Mouse (Mus musculus) hindbrain, embryonic 15.5 days (tissue): ENCODE results near the gene Wnk2. TPM values are rescaled to one million over a fixed set of nuclear protein-coding genes. Genes with fewer than 3 reads are reported as not detected.

ENCODE experiments used
- ATAC-seq: fragments of 200-750 bp; cut with Nextera tagmentation; 2 replicates; pipeline ENCODE4 v1.8.0; 2017; ENCODE audit warnings: low read depth, moderate number of reproducible peaks, moderate TSS enrichment; ENCODE audit not compliant: low FRiP score
- H3K27ac ChIP-seq: fragments of 300-500 bp; sonication (generic); replicated peaks from 2 replicates; pipeline ENCODE4 v1.5.1; 2015; ENCODE audit warnings: mild to moderate bottlenecking, inconsistent platforms
- H3K27me3 ChIP-seq: fragments of 300-500 bp; sonication (generic); 2 replicates; pipeline ENCODE4 v1.6.1; 2015; ENCODE audit warnings: control low read depth, inconsistent platforms
- H3K36me3 ChIP-seq: fragments of 300-500 bp; sonication (generic); 2 replicates; pipeline ENCODE4 v1.6.1; 2015; ENCODE audit warnings: control low read depth, inconsistent platforms
- H3K4me1 ChIP-seq: fragments of 300-500 bp; sonication (generic); replicated peaks from 2 replicates; pipeline ENCODE4 v1.6.1; 2015; ENCODE audit warnings: control low read depth, inconsistent platforms
- H3K4me2 ChIP-seq: fragments of 300-500 bp; sonication (generic); 2 replicates; pipeline ENCODE4 v1.6.1; 2015; ENCODE audit warnings: moderate library complexity, mild to moderate bottlenecking, inconsistent platforms
- H3K4me3 ChIP-seq: fragments of 300-500 bp; sonication (generic); 2 replicates; pipeline ENCODE4 v1.5.1; 2015; ENCODE audit warnings: mild to moderate bottlenecking, inconsistent platforms
- H3K9ac ChIP-seq: fragments of 300-500 bp; sonication (generic); 2 replicates; pipeline ENCODE4 v1.6.1; 2015; ENCODE audit warnings: inconsistent platforms
- H3K9me3 ChIP-seq: fragments of 300-500 bp; sonication (generic); 2 replicates; pipeline ENCODE4 v1.6.1; 2016; ENCODE audit warnings: control low read depth, inconsistent platforms
- WGBS: fragments of 180-500 bp; shearing (Covaris S2); methylation state at CpG from one replicate; pipeline ENCODE4 v1.1.7; 2015; 5-methylcytosine and 5-hydroxymethylcytosine counted together
- polyA plus RNA-seq: library from polyadenylated mRNA; unstranded; fragments of >200 nt; fragmentation: Nextera tagmentation; extraction: Ambion mirVana; gene quantifications from 2 replicates; pipeline ENCODE4 v1.2.1, GENCODE M21; 2015

Gene Wnk2
- polyA plus RNA-seq, 1 experiment from 2014 or later = 23.2 TPM

DNA sequence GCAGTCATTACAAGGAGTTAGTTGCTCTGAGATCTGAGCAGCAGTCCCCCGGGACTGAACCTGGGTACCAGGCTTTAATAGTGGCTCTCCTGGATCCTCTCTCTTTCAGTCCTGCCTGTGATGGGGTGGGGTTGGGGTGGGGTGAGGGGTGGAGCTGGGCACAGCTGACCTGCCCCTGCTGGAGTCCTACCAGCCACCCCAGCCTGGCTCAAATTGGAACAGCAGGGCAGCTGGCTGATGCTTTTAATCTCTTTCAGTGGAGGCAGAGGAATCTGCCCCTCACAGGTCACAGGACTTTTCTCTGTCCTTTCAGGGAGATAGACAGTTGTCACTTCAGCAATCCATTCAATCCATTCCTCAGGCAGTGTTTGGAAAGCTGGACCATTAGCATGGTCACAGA is 122.3 kb downstream of the Wnk2 start:
- no peak overlapping the region for H3K4me3 ChIP-seq
- H3K9me3 ChIP-seq = no peaks in the 10 kb centered on the region
- WGBS = 0% methylated on average over 1 of the region's 1 CpGs
- H3K4me1 ChIP-seq = peaks cover 8% of the 10 kb centered on the region
- H3K27ac ChIP-seq = no peak overlapping the region
- ATAC-seq = no peak
- no peaks in the 10 kb centered on the region for H3K36me3 ChIP-seq
- no peak overlapping the region for H3K9ac ChIP-seq
- H3K4me2 ChIP-seq = no peak overlapping the region
- H3K27me3 ChIP-seq = 0 out of 2 replicates have a peak, but pooled peaks cover 3% of the 10 kb centered on the region

DNA sequence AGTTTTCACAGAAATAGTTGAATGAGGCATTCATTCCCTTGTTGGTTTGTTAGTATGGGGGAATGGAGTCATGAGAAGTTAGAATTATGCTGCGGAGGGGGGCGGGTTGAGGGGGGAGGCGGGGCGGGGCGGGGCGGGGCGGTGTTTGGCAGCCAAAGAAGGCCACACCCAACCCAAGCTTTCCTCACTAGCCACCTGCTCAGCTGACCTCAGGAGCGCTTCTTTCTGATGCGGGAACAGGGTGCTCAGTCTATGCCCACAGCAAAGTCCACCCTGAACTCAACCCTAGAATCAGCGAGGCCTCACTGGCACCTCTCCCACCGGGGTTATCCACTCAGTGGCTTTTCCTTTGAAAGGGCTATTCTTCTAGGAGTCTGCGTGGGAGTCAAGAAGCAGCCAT is 123.1 kb downstream of the Wnk2 start:
- WGBS = 11% methylated on average over 12 of the region's 12 CpGs
- Histone ChIP-seq H3K9ac (no peak overlapping the region), H3K4me2 (no peak overlapping the region), H3K4me3 (no peak overlapping the region), H3K27me3 (0 out of 2 replicates have a peak, but pooled peaks cover 3% of the 10 kb centered on the region), H3K36me3 (no peaks in the 10 kb centered on the region), H3K4me1 (peaks cover 8% of the 10 kb centered on the region), H3K9me3 (no peaks in the 10 kb centered on the region), H3K27ac (no peak overlapping the region)
- no peak for ATAC-seq

DNA sequence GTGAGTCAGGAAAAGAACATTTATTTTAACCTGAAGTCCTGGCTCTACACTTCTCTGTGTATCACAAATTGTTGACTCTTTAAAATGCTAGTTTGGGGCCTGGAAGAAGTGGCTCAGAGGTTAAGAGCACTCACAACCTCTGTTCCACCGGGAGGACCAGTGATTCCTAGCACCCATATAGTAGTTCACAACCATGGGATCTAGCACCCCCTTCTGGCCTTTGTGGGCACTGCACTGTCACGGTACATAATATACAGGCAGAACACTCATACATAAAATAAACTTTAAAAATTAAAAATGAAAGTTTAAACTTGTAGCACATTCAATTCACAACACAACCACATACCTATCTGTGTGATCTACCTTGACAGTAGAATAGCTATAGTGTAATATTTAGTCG is 126.1 kb downstream of the Wnk2 start:
- Histone ChIP-seq H3K4me1 (peaks cover 10% of the 10 kb centered on the region), H3K9me3 (no peaks in the 10 kb centered on the region), H3K4me2 (no peak overlapping the region), H3K27me3 (0 out of 2 replicates have a peak, but pooled peaks cover 3% of the 10 kb centered on the region), H3K36me3 (no peaks in the 10 kb centered on the region), H3K4me3 (no peak overlapping the region), H3K27ac (no peak overlapping the region), H3K9ac (no peak overlapping the region)
- no peak for ATAC-seq
- WGBS = 65% methylated on average over 3 of the region's 3 CpGs

DNA sequence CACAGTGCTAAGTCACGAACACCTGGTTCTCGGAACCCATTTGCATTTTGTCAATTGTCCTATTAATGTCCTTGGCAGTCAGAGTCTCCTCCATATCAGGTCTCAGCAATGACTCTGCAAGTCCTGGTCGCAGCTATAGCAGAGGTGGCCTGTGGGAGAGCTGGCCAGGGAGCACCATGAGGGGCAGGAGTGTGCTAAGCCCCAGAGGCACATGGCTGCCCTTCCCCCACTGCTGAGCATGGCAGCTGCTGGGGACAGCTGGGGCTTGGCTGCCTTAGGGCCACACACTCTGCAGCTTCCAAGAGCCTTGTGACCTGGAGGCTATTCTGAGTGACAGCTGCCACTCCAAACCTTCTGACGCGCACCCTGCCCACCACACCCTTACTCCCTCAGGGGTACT is 127.7 kb downstream of the Wnk2 start:
- Histone ChIP-seq H3K36me3 (no peaks in the 10 kb centered on the region), H3K9ac (no peak overlapping the region), H3K9me3 (no peaks in the 10 kb centered on the region), H3K4me3 (no peak overlapping the region), H3K4me1 (peaks cover 21% of the 10 kb centered on the region), H3K27ac (no peak overlapping the region), H3K27me3 (0 out of 2 replicates have a peak, but pooled peaks cover 3% of the 10 kb centered on the region), H3K4me2 (no peak overlapping the region)
- ATAC-seq = no peak
- 46% methylated on average over 5 of the region's 5 CpGs for WGBS

DNA sequence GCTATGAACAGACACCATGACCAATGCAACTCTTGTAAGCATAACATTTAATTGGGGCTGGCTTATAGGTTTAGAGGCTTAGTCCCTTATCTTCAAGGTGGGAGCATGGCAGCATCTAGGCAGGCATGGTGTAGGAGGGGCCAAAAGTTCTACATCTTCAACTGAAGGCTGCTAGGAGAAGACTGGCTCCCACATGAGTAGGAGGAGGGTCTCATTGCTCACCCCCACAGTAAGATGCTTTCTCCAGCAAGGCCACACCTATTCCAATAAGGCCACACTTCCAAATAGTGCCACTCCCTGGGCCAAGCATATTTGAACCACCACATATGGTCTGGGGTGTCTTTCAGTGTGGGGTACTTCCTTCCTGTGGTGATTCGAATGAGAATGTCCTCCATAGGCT is 130.4 kb downstream of the Wnk2 start:
- Histone ChIP-seq H3K4me3 (no peak overlapping the region), H3K27me3 (no peaks in the 10 kb centered on the region), H3K4me2 (no peak overlapping the region), H3K9me3 (no peaks in the 10 kb centered on the region), H3K27ac (no peak overlapping the region), H3K36me3 (no peaks in the 10 kb centered on the region), H3K4me1 (peaks cover 21% of the 10 kb centered on the region), H3K9ac (no peak overlapping the region)
- WGBS = 97% methylated on average over 1 of the region's 1 CpGs
- no peak for ATAC-seq

DNA sequence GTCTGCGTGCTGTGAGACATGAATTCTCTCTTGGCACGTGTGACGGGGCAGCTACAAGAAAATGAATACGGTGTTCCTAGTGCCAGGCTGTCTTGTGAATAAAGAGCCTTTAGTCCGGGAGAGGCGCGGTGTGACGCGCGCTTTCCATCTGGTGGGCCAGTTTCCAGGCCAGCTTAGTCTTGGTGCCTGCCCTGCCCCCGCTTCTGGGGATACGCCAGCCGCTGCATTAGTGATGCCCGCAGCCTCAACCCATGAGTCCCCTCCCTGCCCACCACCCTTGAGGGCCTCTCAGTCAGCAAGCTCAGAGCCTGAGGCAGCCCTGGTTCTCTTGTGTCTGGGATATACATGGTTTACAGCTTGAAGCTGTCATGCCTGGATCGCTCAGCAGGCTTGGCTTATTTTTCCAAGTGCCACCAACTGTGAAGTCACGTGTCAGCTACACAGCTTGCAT is 131.5 kb downstream of the Wnk2 start:
- Histone ChIP-seq H3K4me2 (peak overlapping the region; percentile 54), H3K9ac (peak overlapping the region; percentile 27; the same call in 1 of the 2 replicates), H3K27ac (peak overlapping the region; percentile 88), H3K9me3 (no peaks in the 10 kb centered on the region), H3K36me3 (no peaks in the 10 kb centered on the region), H3K4me1 (peaks cover 21% of the 10 kb centered on the region), H3K27me3 (no peaks in the 10 kb centered on the region), H3K4me3 (peak overlapping the region; percentile 19)
- ATAC-seq = peak; percentile 94
- WGBS = 1% methylated on average over 16 of the region's 16 CpGs

DNA sequence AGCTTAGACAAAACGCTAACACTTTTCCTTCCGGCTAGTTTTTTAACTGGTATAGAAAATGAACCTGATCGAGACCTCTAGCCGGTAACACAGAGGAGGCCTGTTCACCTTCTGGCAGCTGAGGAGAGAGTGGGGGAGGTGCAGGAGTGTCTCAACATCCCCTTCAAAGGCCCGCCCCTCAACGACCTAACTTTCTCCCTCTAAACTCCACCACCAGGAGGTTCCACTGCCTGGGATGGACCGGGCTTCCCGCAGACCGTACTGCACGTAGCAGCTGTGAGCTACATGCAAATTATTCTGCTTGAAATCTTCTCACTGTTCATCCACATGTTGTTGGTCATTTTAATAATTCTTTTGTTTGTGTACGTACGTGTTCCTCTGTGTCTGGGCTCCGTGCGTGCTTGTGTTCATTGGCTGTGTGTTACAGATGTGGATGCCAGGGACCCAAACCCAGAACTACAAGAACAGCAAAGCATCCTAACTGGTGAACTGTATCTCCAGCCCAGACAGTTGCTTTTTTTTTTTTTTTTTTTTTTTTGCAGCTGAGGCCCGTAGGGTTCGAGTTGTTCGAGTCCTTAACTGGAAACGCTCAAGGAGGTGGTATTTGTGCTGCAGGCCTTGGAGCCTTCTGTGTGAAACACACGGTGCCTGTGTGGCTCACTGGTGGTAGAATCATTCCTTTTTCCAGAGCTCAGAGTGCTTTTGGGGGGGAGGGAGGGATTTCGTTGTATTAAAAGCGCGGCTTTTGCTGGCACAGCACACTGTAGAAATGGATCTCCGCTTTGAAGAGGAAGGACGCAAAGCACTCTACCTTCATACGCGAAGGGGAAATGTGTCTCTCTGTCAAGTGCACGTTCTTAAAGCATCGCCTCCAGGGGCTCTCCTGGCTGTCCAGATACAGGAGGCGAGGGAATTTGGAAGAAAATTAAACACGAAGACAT is 132.2 kb downstream of the Wnk2 start:
- no peaks in the 10 kb centered on the region for H3K9me3 ChIP-seq
- peak overlapping the region; percentile 54 for H3K4me2 ChIP-seq
- peak overlapping the region; percentile 27; the same call in 1 of the 2 replicates for H3K9ac ChIP-seq
- WGBS = 3% methylated on average over 30 of the region's 30 CpGs
- no peaks in the 10 kb centered on the region for H3K36me3 ChIP-seq
- peak overlapping the region; percentile 88 for H3K27ac ChIP-seq
- H3K4me3 ChIP-seq = peak overlapping the region; percentile 19
- peaks cover 21% of the 10 kb centered on the region for H3K4me1 ChIP-seq
- H3K27me3 ChIP-seq = no peaks in the 10 kb centered on the region
- ATAC-seq = peak; percentile 71

DNA sequence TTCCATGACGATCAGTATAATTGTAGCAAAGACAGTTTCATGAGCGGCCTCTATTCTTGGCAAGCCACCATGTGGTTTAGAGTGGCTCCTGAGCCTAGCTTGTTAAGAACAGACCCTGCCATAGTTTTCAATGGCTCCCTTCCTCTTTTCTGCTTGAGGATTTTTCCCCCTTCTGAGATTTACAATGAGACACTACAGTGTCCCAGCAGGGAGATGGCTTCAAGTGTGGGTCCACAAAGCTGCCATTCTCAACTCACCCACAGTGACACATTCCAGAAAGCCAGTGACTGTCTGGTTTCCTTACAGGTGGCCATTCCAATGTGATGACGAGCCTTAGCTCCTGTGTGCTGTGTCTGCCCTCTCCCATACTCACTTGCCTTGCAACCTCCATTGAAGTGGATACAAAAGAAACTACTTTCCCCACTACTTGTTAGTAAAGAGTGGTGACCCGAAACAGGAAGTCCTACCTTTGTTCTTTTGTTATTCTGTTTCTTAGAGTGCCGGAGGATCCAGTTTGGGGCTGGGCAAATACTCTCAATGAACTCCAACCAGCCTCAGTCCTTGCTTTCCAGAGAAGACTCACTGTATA is 134.5 kb downstream of the Wnk2 start:
- Histone ChIP-seq H3K36me3 (no peaks in the 10 kb centered on the region), H3K27me3 (no peaks in the 10 kb centered on the region), H3K4me2 (no peak overlapping the region), H3K9me3 (no peaks in the 10 kb centered on the region), H3K9ac (no peak overlapping the region), H3K27ac (no peak overlapping the region), H3K4me1 (peaks cover 21% of the 10 kb centered on the region), H3K4me3 (no peak overlapping the region)
- WGBS = 25% methylated on average over 5 of the region's 5 CpGs
- ATAC-seq = no peak

DNA sequence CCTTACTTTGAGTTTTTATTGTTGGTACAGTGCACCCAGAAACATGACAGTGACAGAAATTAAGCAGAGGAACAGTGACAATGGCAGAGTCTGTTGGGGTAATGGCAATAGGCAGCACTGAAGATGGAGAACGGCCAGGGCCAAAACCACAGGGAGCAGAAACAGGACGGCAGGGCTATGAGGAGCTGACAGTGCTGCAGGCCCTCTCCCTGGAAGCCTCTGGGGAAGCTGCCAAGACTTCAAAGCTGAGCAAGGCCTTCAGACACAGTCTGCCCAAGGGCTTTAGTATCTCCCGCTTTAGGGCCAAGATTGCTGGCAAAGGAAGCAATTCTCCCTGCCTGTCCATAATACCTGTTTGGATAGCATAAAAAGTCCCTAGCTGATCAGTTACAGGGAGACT is 146.1 kb downstream of the Wnk2 start:
- H3K27ac ChIP-seq = no peak overlapping the region
- H3K9me3 ChIP-seq = no peaks in the 10 kb centered on the region
- no peaks in the 10 kb centered on the region for H3K4me1 ChIP-seq
- 43% methylated on average over 3 of the region's 3 CpGs for WGBS
- peak; percentile 38; the same call in 1 of the 2 replicates for ATAC-seq
- no peak overlapping the region for H3K4me2 ChIP-seq
- H3K27me3 ChIP-seq = no peaks in the 10 kb centered on the region
- no peak overlapping the region for H3K4me3 ChIP-seq
- H3K36me3 ChIP-seq = no peaks in the 10 kb centered on the region
- no peak overlapping the region for H3K9ac ChIP-seq

DNA sequence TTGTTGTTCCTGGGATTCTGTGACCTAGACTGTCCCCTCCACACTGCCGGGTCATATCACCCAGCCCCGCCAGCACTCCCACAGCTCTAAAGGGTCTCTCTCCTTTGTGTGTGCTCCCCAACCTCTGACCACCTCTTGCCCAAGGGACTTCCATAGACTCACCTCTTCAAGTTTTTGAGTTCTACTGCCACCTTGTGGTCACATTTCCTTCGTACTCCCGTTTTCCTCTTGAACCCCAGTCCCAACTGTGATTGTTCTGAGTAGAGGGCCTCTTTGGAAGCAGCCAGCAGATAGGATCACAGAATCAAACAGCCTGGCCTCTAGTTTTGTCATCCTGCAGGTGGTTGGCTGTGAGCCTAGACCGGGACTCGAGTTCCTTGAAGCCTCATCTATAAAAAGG is 149.2 kb downstream of the Wnk2 start:
- ATAC-seq = no peak

DNA sequence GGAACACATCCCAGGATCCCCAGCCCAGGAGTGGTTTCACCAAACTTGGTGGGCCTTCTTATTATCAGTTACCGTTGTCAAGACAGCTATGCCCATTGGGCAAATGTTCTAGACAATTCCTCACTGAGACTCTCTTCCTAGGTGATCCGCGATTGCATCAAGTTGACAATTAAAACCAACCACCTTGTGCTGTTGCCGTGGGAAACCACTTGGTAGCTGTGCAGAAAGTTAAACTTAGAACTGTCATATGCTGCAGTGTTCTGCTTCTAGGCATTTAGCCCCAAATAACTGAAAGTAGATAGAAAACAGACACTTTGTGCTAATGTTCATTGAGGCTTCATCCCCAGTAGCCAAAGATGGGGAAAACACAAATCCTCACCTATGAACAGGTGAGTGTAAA is 151.1 kb downstream of the Wnk2 start:
- Histone ChIP-seq H3K4me2 (no peak overlapping the region), H3K36me3 (no peaks in the 10 kb centered on the region), H3K4me1 (0 out of 2 replicates have a peak, but pooled peaks cover 7% of the 10 kb centered on the region), H3K4me3 (no peak overlapping the region), H3K9ac (no peak overlapping the region), H3K27ac (no peak overlapping the region), H3K27me3 (no peaks in the 10 kb centered on the region), H3K9me3 (no peaks in the 10 kb centered on the region)
- WGBS = 91% methylated on average over 4 of the region's 4 CpGs
- ATAC-seq = no peak

More for the DNA sequence above, 149.2 kb downstream of the Wnk2 start:
- Histone ChIP-seq H3K9ac (no peak overlapping the region), H3K4me2 (no peak overlapping the region), H3K9me3 (no peaks in the 10 kb centered on the region), H3K4me3 (no peak overlapping the region), H3K27me3 (no peaks in the 10 kb centered on the region), H3K27ac (no peak overlapping the region), H3K36me3 (no peaks in the 10 kb centered on the region), H3K4me1 (0 out of 2 replicates have a peak, but pooled peaks cover 7% of the 10 kb centered on the region)
- WGBS = 14% methylated on average over 6 of the region's 6 CpGs

DNA sequence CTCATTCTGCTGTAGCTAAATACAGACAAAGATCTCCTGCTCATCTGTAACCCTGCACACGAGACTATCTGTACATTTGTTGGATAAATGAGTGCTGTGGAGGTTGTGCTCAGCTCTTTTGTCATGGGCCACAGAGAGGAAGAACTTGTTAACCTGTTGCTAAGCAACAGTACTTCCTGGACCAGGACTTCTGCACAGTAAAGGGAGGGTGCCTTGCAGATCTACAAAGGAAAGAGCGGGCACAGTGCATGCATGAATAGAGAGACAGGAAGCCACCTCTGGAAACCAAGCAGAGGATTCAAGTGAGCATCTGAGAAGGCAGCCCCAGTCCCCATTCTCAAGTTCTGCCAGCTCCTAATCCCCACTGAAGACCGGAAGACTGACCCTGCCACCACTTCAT is 152.9 kb downstream of the Wnk2 start:
- H3K9ac ChIP-seq = no peak overlapping the region
- 0 out of 2 replicates have a peak, but pooled peaks cover 7% of the 10 kb centered on the region for H3K4me1 ChIP-seq
- WGBS = 15% methylated on average over 3 of the region's 3 CpGs
- H3K27me3 ChIP-seq = no peaks in the 10 kb centered on the region
- H3K4me2 ChIP-seq = no peak overlapping the region
- H3K36me3 ChIP-seq = no peaks in the 10 kb centered on the region
- ATAC-seq = peak; percentile 82; the same call in 1 of the 2 replicates
- no peak overlapping the region for H3K4me3 ChIP-seq
- no peak overlapping the region for H3K27ac ChIP-seq
- no peaks in the 10 kb centered on the region for H3K9me3 ChIP-seq
